Mouse (Mus musculus) right cerebral cortex, adult 18-20 months (tissue): ENCODE results near the gene Gm9195.

Experiments used
- DNase-seq: peaks from one replicate; pipeline ENCODE4 v3.0.0; 2022; ENCODE audit warnings: mixed read lengths

Gene Gm9195

GRCm38 (mm10) chr14:72440929-72441328 lies 50.7 kb downstream of the Gm9195 start:
- DNase-seq, result no peak

- DNase-seq, result no peak
Observed at GRCm38 (mm10) chr14:72440436-72440835, 51.2 kb downstream of the Gm9195 start.

- no peak for DNase-seq
Observed at GRCm38 (mm10) chr14:72438976-72439375, 52.7 kb downstream of the Gm9195 start.

GRCm38 (mm10) chr14:72389696-72390095 lies 101.9 kb downstream of the Gm9195 start:
- DNase-seq, result no peak

GRCm38 (mm10) chr14:72389288-72389687 lies 102.3 kb downstream of the Gm9195 start:
- no peak for DNase-seq

GRCm38 (mm10) chr14:72377224-72377623 lies 114.4 kb downstream of the Gm9195 start:
- DNase-seq, result peak; percentile 5
